Mouse (Mus musculus): ENCODE measurements around the gene Abhd5. TPM values are rescaled to one million over a fixed set of nuclear protein-coding genes. Genes with fewer than 3 reads are reported as not detected.

The Abhd5 gene
- polyA plus RNA-seq, 1 experiment from 2014 or later: 20.0 TPM

DNA sequence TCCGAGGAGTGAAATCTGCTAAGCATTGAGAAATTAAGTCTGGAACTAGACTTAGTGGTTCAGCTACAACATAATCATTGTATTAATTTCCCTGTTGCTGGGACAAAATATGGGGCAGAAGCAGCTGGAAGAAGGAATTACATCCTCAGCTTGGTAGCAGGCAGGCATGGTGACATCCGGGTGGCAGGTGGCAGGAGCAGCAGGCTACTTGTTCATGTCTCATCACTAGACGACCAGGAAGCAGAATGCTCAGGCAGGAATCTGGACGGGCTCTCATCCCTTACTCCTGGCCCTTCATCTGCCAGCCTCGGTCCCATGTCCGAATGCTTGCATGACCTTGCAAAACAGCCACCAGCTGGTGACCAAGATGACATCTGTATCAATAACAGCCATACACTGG, 30.6 kb downstream of the Abhd5 start:
- DNase-seq (ENCODE audit: low spot score, missing footprints) (no peak), ATAC-seq (ENCODE audit: low FRiP score) (no peak)
- WGBS: 88% methylated on average over 6 of the region's 6 CpGs
- H3K4me3 ChIP-seq (ENCODE audit: low read depth, low read length): no peak overlapping the region
- peaks cover 8% of the 10 kb centered on the region; the same call in 1 of the 2 replicates for H3K4me1 ChIP-seq (ENCODE audit: control insufficient read depth, insufficient read depth, low read length)
- no peak overlapping the region for H3K9ac ChIP-seq (ENCODE audit: low read length)
- H3K27ac ChIP-seq (ENCODE audit: low read depth, low read length): no peak overlapping the region
- H3K9me3 ChIP-seq (ENCODE audit: control insufficient read depth, low read length): no peaks in the 10 kb centered on the region
- H3K36me3 ChIP-seq (ENCODE audit: control insufficient read depth, insufficient read depth, low read length): no peaks in the 10 kb centered on the region
- no peak overlapping the region for H3K4me2 ChIP-seq
- H3K27me3 ChIP-seq (ENCODE audit: control insufficient read depth, insufficient read depth, low read length): no peaks in the 10 kb centered on the region; the same call in none of the 2 replicates

DNA sequence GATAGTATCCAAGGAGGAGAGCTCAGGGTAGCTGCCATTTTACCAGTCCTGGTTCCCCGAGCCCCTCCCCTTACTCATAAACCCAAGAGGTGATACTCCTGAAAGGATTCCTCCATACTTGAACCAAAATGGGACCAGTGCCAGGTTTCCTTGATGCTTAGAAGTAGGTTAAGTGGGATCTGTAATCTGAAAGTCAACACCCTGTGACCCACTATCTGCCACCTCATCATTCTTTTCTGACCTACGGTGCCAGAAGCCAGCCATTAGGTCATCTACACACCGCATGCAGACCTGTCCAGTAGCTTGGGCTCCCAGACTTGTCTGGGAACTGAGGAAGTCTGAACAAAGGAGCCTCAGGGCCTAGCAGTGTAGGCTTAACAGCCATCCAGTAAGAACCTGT, 34.6 kb downstream of the Abhd5 start:
- Histone ChIP-seq H3K9ac (ENCODE audit: low read length) (no peak overlapping the region), H3K4me3 (ENCODE audit: low read depth, low read length) (no peak overlapping the region), H3K27me3 (ENCODE audit: control insufficient read depth, insufficient read depth, low read length) (no peaks in the 10 kb centered on the region; the same call in 1 of the 2 replicates), H3K36me3 (ENCODE audit: control insufficient read depth, insufficient read depth, low read length) (no peaks in the 10 kb centered on the region), H3K4me2 (no peak overlapping the region), H3K27ac (ENCODE audit: low read depth, low read length) (no peak overlapping the region), H3K4me1 (ENCODE audit: control insufficient read depth, insufficient read depth, low read length) (peaks cover 5% of the 10 kb centered on the region; the same call in 1 of the 2 replicates), H3K9me3 (ENCODE audit: control insufficient read depth, low read length) (no peaks in the 10 kb centered on the region)
- 88% methylated on average over 3 of the region's 3 CpGs for WGBS
- ATAC-seq (ENCODE audit: low FRiP score): no peak
- DNase-seq (ENCODE audit: low spot score, missing footprints): no peak

DNA sequence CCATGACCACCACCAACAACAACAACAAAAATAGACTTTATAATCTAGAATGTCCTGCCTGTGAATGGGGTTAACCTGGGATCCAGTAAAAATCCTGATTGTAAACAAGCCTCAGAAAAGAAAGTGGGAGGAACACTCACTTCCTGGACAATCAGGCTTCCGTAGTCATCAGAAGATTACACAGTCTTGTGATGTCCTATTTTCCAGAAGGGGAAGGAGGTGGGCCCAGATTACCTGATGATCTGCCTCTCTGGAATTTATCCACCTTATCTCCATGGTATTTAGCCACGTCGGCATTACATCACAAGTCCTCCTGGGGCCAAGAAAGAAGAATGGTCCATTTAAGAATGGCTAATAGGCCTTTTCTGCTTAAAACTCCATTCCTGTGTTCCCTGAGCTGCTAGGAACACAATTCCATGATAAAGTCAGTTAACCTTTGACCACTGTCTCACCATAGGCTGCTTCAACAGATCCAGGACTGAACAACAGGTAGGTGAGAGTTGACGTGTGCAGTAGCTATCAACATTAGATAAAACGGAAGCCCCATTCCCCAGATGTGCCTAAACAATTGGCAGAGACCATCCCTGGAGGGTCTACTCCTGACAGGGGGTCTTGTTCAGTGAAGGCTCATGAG, 38.0 kb downstream of the Abhd5 start:
- no peak overlapping the region for H3K27ac ChIP-seq (ENCODE audit: low read depth, low read length)
- no peak overlapping the region for H3K4me2 ChIP-seq
- H3K4me1 ChIP-seq (ENCODE audit: control insufficient read depth, insufficient read depth, low read length): no peaks in the 10 kb centered on the region
- no peak overlapping the region for H3K4me3 ChIP-seq (ENCODE audit: low read depth, low read length)
- H3K9ac ChIP-seq (ENCODE audit: low read length): no peak overlapping the region
- 86% methylated on average over 5 of the region's 5 CpGs for WGBS
- ATAC-seq (ENCODE audit: low FRiP score): no peak
- no peaks in the 10 kb centered on the region for H3K9me3 ChIP-seq (ENCODE audit: control insufficient read depth, low read length)
- no peaks in the 10 kb centered on the region for H3K36me3 ChIP-seq (ENCODE audit: control insufficient read depth, insufficient read depth, low read length)
- no peak for DNase-seq (ENCODE audit: low spot score, missing footprints)
- no peaks in the 10 kb centered on the region for H3K27me3 ChIP-seq (ENCODE audit: control insufficient read depth, insufficient read depth, low read length)

DNA sequence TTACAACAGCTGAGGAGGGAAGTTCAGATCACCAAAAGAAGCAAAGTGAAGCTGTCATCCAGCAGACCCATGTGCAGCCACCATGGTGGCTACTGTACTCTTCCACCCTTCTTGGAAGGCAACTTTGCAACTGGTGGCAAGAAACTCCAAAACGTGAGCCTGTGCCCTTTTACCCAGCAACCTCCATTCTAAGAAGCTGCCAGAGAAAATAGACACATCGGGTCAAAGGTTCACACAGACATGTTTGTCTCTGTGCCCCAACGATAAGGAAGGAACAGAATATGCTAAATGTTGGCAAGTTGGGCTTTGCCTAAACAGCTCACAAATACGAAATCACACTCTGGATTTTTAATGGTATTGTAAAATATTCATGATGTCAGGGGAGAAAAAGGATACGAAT, 44.4 kb downstream of the Abhd5 start:
- Histone ChIP-seq H3K4me3 (ENCODE audit: low read depth, low read length) (no peak overlapping the region), H3K4me2 (no peak overlapping the region), H3K27me3 (ENCODE audit: control insufficient read depth, insufficient read depth, low read length) (no peaks in the 10 kb centered on the region), H3K9me3 (ENCODE audit: control insufficient read depth, low read length) (no peaks in the 10 kb centered on the region), H3K9ac (ENCODE audit: low read length) (no peak overlapping the region), H3K27ac (ENCODE audit: low read depth, low read length) (no peak overlapping the region), H3K36me3 (ENCODE audit: control insufficient read depth, insufficient read depth, low read length) (no peaks in the 10 kb centered on the region), H3K4me1 (ENCODE audit: control insufficient read depth, insufficient read depth, low read length) (no peaks in the 10 kb centered on the region)
- no peak for DNase-seq (ENCODE audit: low spot score, missing footprints)
- no peak for ATAC-seq (ENCODE audit: low FRiP score)
- WGBS: 82% methylated on average over 5 of the region's 5 CpGs

DNA sequence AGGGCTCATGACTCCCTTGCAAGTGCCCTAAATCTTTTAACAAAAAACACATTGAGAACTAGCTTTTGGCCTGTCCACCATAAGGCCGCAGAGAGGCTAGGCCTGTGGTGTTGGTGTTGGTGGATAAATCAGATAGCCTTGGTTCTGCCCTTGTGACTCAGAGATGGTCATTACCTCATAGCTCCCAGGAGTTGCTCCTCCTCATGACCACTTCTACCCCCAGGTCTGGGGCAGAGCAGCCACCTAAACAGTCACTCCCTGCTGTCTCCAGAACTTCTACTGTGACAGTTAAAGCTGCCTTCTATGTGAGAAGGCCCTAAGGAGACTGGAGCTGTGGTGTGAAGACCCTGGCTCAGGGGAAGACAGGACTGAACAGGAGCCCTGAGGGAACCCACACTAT, 45.7 kb downstream of the Abhd5 start:
- ATAC-seq (ENCODE audit: low FRiP score): no peak

DNA sequence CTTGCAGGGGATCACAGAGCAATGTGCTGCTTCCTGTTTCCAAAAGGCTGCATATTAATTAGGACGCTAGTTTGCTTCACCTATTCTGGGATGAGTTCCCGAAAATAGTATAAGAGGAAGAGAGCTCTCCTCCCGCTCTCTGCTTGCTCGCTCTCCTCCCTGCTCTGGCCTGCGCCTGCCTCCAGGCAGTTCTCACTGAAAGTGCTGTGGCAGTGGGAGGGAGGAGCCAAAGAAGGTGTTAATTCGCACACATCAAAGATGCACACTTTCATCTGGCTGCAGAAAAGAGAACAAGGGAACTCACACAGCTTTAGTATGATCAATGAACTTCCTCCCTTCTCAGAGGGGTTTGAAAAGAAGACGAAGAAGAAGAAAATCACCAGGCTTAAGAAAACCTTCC, 47.3 kb downstream of the Abhd5 start:
- H3K9ac ChIP-seq (ENCODE audit: low read length): no peak overlapping the region
- no peak for ATAC-seq (ENCODE audit: low FRiP score)
- no peaks in the 10 kb centered on the region for H3K9me3 ChIP-seq (ENCODE audit: control insufficient read depth, low read length)
- no peaks in the 10 kb centered on the region for H3K27me3 ChIP-seq (ENCODE audit: control insufficient read depth, insufficient read depth, low read length)
- 68% methylated on average over 7 of the region's 7 CpGs for WGBS
- H3K4me3 ChIP-seq (ENCODE audit: low read depth, low read length): no peak overlapping the region
- H3K4me1 ChIP-seq (ENCODE audit: control insufficient read depth, insufficient read depth, low read length): no peaks in the 10 kb centered on the region
- no peaks in the 10 kb centered on the region for H3K36me3 ChIP-seq (ENCODE audit: control insufficient read depth, insufficient read depth, low read length)
- DNase-seq (ENCODE audit: low spot score, missing footprints): no peak
- no peak overlapping the region for H3K4me2 ChIP-seq
- no peak overlapping the region for H3K27ac ChIP-seq (ENCODE audit: low read depth, low read length)

More for the DNA sequence above, 45.7 kb downstream of the Abhd5 start:
- WGBS: 96% methylated on average over 1 of the region's 1 CpGs
- Histone ChIP-seq H3K4me1 (ENCODE audit: control insufficient read depth, insufficient read depth, low read length) (no peaks in the 10 kb centered on the region), H3K9me3 (ENCODE audit: control insufficient read depth, low read length) (no peaks in the 10 kb centered on the region), H3K4me2 (no peak overlapping the region), H3K36me3 (ENCODE audit: control insufficient read depth, insufficient read depth, low read length) (no peaks in the 10 kb centered on the region), H3K27me3 (ENCODE audit: control insufficient read depth, insufficient read depth, low read length) (no peaks in the 10 kb centered on the region), H3K27ac (ENCODE audit: low read depth, low read length) (no peak overlapping the region), H3K4me3 (ENCODE audit: low read depth, low read length) (no peak overlapping the region), H3K9ac (ENCODE audit: low read length) (no peak overlapping the region)
- DNase-seq (ENCODE audit: low spot score, missing footprints): no peak

DNA sequence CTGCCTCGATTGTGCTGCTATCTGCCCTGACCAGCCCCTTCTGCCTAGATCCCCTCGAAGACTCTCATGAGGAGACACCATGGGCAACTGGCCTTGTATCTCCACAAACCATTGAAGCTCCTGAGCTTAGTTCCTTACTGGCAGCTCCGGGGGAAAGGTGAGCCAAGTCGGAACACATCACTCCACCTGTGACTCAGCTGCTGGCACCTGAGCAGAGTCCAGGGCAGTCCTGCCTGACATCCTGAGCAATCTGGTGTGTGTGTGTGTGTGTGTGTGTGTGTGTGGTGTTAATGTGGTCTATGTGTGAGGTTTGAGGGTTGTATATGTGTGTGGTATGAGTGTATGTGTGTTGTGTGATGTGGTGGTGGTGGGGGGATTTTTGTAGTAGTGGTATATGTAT, 49.8 kb downstream of the Abhd5 start:
- H3K36me3 ChIP-seq (ENCODE audit: control insufficient read depth, insufficient read depth, low read length): no peaks in the 10 kb centered on the region
- H3K9ac ChIP-seq (ENCODE audit: low read length): no peak overlapping the region
- H3K4me2 ChIP-seq: no peak overlapping the region
- no peaks in the 10 kb centered on the region for H3K9me3 ChIP-seq (ENCODE audit: control insufficient read depth, low read length)
- WGBS: 83% methylated on average over 4 of the region's 4 CpGs
- no peak overlapping the region for H3K4me3 ChIP-seq (ENCODE audit: low read depth, low read length)
- no peak for ATAC-seq (ENCODE audit: low FRiP score)
- H3K27ac ChIP-seq (ENCODE audit: low read depth, low read length): no peak overlapping the region
- H3K4me1 ChIP-seq (ENCODE audit: control insufficient read depth, insufficient read depth, low read length): no peaks in the 10 kb centered on the region
- H3K27me3 ChIP-seq (ENCODE audit: control insufficient read depth, insufficient read depth, low read length): no peaks in the 10 kb centered on the region
- DNase-seq (ENCODE audit: low spot score, missing footprints): no peak

DNA sequence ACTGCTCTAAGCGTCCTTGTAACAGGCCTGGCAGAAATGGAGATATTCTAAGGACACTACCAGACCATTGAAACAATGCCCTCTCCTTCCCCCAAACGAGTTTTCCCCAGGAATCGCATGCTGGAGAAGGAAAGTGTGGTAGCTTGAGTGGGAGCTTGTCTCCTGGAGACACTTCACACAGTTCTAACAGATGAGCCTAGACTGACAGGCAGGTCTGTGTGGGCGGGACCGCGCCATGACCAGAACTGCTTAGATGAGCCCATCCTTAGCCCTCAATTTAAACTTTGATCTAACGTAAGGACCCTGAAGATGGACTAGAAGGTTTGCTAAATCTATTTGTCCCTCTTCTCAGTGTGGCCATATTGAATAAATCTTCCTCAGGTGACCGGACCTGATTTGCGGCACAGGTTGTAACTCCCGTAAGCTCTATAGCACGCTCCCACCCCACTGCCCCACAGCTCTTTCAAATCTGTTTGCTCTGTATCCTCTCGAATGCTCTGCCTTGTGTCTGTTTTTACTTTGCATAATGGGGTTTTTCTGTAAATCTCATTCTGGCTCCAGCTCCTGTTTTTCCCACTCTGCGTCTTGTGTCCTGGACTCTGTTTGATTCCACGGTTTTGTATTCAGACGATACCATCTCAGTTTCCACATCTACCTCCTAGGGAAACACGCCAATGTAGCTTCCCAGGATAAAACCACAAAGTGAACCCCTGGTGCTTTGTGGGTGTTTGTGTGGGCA, 59.2 kb downstream of the Abhd5 start:
- H3K4me3 ChIP-seq (ENCODE audit: low read depth, low read length): no peak overlapping the region
- no peaks in the 10 kb centered on the region for H3K36me3 ChIP-seq (ENCODE audit: control insufficient read depth, insufficient read depth, low read length)
- no peaks in the 10 kb centered on the region for H3K27me3 ChIP-seq (ENCODE audit: control insufficient read depth, insufficient read depth, low read length)
- no peak for ATAC-seq (ENCODE audit: low FRiP score)
- 93% methylated on average over 16 of the region's 16 CpGs for WGBS
- H3K27ac ChIP-seq (ENCODE audit: low read depth, low read length): no peak overlapping the region; the same call in 1 of the 2 replicates
- H3K4me1 ChIP-seq (ENCODE audit: control insufficient read depth, insufficient read depth, low read length): no peaks in the 10 kb centered on the region
- no peak overlapping the region for H3K9ac ChIP-seq (ENCODE audit: low read length)
- no peaks in the 10 kb centered on the region for H3K9me3 ChIP-seq (ENCODE audit: control insufficient read depth, low read length)
- no peak overlapping the region for H3K4me2 ChIP-seq
- DNase-seq (ENCODE audit: low spot score, missing footprints): no peak

DNA sequence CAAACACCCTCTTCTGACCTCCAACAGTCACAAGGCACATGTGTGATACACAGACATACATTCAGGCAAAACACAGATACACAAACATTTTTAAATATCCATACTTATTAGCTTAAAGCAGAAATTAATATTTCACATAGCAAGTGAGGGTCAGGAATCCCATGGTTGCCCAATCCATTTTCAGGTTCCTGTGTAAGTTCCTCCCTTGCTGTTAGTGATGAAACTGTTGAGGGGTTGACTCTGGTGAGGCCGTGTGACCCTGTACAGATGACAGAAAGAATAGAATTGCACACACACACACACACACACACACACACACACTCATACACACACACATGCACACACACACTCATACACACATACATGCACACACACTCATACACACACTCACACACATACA, 63.2 kb downstream of the Abhd5 start:
- H3K36me3 ChIP-seq (ENCODE audit: control insufficient read depth, insufficient read depth, low read length): no peaks in the 10 kb centered on the region
- ATAC-seq (ENCODE audit: low FRiP score): no peak
- WGBS: 81% methylated on average over 1 of the region's 1 CpGs

More for the DNA sequence above, 63.2 kb downstream of the Abhd5 start:
- no peak overlapping the region for H3K4me3 ChIP-seq (ENCODE audit: low read depth, low read length)
- no peak overlapping the region for H3K9ac ChIP-seq (ENCODE audit: low read length)
- no peak overlapping the region for H3K27ac ChIP-seq (ENCODE audit: low read depth, low read length)
- no peak for DNase-seq (ENCODE audit: low spot score, missing footprints)
- no peaks in the 10 kb centered on the region for H3K4me1 ChIP-seq (ENCODE audit: control insufficient read depth, insufficient read depth, low read length)
- no peaks in the 10 kb centered on the region for H3K27me3 ChIP-seq (ENCODE audit: control insufficient read depth, insufficient read depth, low read length)
- no peaks in the 10 kb centered on the region for H3K9me3 ChIP-seq (ENCODE audit: control insufficient read depth, low read length)
- H3K4me2 ChIP-seq: no peak overlapping the region
